Mouse (Mus musculus) neutrophil, adult 5-6 weeks (primary cell): ENCODE results near the gene Klrb1f. TPM values are rescaled to one million over a fixed set of nuclear protein-coding genes. Genes with fewer than 3 reads are reported as not detected.
A peak's percentile ranks its signal among the peaks of the same experiment; 100 is the strongest.

Experiments
- ATAC-seq: fragments of 151-379, 151-347 bp; 2 replicates; pipeline ENCODE4 v1.8.0; 2017; ENCODE audit warnings: mild to moderate bottlenecking, moderate TSS enrichment; ENCODE audit not compliant: insufficient number of reproducible peaks, poor library complexity, low FRiP score, severe bottlenecking; ENCODE audit errors: extremely low read depth
- total RNA-seq: library from RNA; stranded (forward); fragments of 200-1000 nt; gene quantifications from 2 replicates; pipeline ENCODE4 v1.2.3, GENCODE M21; 2017

The Klrb1f gene
- total RNA-seq, 1 experiment from 2014 or later = 1.2 TPM

DNA sequence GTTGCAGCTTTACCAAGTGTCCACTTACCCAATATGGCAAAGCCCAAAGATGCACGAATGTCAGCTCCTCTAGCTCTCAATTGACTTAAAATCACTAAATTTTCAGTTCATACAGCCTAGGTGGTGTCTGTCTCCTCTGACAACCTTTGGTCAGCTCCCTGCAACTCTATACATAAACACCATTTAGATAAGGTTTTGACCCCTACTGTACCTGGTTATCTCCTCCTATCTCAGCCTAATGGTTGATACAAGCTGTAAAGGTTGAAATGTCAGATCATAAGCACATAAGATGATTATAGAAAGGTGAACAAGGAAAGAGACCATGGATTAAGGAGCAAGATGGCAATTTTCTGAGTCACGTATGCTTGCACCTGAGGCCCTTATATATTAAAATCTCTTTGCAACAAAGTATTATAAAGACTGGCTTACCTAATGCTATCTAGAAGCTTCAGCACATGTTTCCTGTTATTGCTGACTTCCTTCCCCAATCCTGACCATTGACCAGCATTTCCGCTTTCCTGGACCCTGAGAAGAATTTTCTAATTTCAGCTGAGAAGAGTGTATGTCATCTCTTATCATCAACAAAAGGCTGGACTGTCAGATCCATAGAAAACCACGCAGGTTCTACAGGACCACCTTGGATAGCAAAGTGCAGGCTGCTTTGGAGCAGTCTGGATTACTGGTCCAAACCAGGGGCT lies 57.3 kb downstream of the Klrb1f start:
- peak; percentile 53 for ATAC-seq

Other genes with a start within 250 kb of the Klrb1f start
- 2.9 TPM in 1 of 2 replicates, not detected in the other for gene Gm44511, start 219.6 kb upstream of the Klrb1f start, total RNA-seq
- gene Klrb1b, start 219.6 kb upstream of the Klrb1f start, total RNA-seq = 0.37 and 1.5 TPM in 2 replicates
- gene Clec2i, start 158.3 kb upstream of the Klrb1f start, total RNA-seq = 148 and 170 TPM in 2 replicates
- gene BC035044, start 154.8 kb upstream of the Klrb1f start, total RNA-seq = 20.4 and 25.3 TPM in 2 replicates
- 2.9 TPM in 1 of 2 replicates, not detected in the other for gene Clec2g, start 111.5 kb upstream of the Klrb1f start, total RNA-seq
- 0.23 and 0.25 TPM in 2 replicates for gene Clec2e, start 55.0 kb downstream of the Klrb1f start, total RNA-seq
- 513 and 543 TPM in 2 replicates for gene Clec2d, start 134.7 kb downstream of the Klrb1f start, total RNA-seq
- gene Cd69, start 229.5 kb downstream of the Klrb1f start, total RNA-seq = 295 and 306 TPM in 2 replicates